Mouse (Mus musculus) kidney, adult 2 months (tissue): ENCODE data around the gene Zfp90.

Source experiments
- CTCF ChIP-seq: fragments of 200-500 bp; conservative IDR thresholded peaks from 2 replicates; pipeline ENCODE4 v1.5.1; 2011; ENCODE audit warnings: low read depth, mild to moderate bottlenecking, control low read depth, low read length, moderate library complexity, mixed read lengths; ENCODE audit not compliant: insufficient read depth, insufficient read length
- POLR2A ChIP-seq: fragments of 200-500 bp; IDR thresholded peaks from one replicate; pipeline ENCODE4 v1.6.1; 2011; ENCODE audit warnings: low read depth, low read length, control low read depth

DNA sequence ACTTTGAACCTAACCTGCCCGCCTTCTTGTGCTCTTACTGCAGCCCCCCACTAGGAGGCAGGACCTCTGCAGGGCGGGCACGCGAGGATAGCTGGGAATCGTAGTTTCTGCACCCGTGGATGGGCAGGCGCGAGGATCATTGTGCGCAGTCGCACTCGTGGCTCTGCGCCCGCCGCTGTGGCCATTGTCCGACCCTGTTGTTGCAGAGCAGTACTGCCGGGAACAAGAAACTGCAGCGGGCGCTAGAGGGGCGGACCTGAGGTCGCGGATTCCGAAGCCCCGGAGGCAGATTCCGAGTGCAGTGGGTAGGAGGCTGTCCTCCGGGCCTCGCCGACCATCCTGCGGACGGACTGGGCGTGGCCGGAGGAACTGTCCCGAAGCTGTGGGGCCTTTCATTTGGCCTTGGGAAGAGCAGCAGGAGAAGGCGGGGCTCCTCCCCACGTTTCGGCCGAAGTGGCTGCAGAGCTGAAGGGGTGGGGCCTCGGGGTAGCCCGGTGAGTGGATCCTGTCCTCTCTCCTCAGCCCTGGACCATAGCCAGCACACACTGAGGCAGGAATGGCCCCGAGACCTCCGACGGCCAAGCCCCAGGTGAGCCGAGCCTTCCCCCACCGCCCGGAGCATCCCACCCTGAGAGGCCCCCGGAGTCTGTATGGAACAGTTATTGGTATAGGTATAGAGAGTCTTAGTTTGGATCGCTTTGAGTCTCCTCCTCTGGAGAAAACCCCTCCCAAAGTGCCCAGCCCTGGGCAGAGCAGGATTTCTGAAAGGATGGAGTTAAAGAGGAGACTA is at the start of gene Zfp90:
- no peak for TF ChIP-seq POLR2A
- TF ChIP-seq CTCF = peak; percentile 87
